Mouse (Mus musculus) MEL (cell line): Measurements from ENCODE around the gene Dusp23. TPM values are rescaled to one million over a fixed set of nuclear protein-coding genes. Genes with fewer than 3 reads are reported as not detected.

ENCODE experiments used
- DNase-seq: peaks from one replicate; pipeline ENCODE4 v3.0.0; 2011; ENCODE audit warnings: low read depth, low spot score
- H3K27ac ChIP-seq: 2 replicates; pipeline ENCODE4 v1.5.1; 2012; ENCODE audit warnings: low read depth, mild to moderate bottlenecking, control low read depth, low read length, moderate library complexity; ENCODE audit not compliant: control insufficient read depth
- H3K27me3 ChIP-seq, 2 experiments: fragments of 150-350 bp in 1 of 2; sonication (generic) in 1 of 2; 2 replicates each; pipeline ENCODE4 v1.6.1; 2012; ENCODE audit warnings: low read length in 2 of 2, mild to moderate bottlenecking in 2 of 2, improper control_type of control experiment in 1 of 2, moderate library complexity in 1 of 2; ENCODE audit not compliant: insufficient read depth in 2 of 2, control insufficient read depth in 1 of 2
- H3K36me3 ChIP-seq, 2 experiments: 2 replicates each; pipeline ENCODE4 v1.6.1; 2012 to 2014; ENCODE audit warnings: low read length in 2 of 2, improper control_type of control experiment in 1 of 2, inconsistent platforms in 1 of 2, mild to moderate bottlenecking in 1 of 2; ENCODE audit not compliant: insufficient read depth in 2 of 2, control insufficient read depth in 1 of 2
- H3K4me1 ChIP-seq, 2 experiments: fragments of 150-350 bp in 1 of 2; sonication (generic) in 1 of 2; 2 replicates each; pipeline ENCODE4 v1.6.1; 2012; ENCODE audit warnings: low read length in 2 of 2, improper control_type of control experiment in 1 of 2, mild to moderate bottlenecking in 1 of 2; ENCODE audit not compliant: insufficient read depth in 2 of 2, control insufficient read depth in 1 of 2
- H3K4me3 ChIP-seq, 2 experiments: fragments of 150-350 bp in 1 of 2; sonication (generic) in 1 of 2; 2 replicates each; pipeline ENCODE4 v1.5.1; 2012; ENCODE audit warnings: low read depth in 2 of 2, low read length in 2 of 2, mild to moderate bottlenecking in 2 of 2, moderate library complexity in 2 of 2, control low read depth in 1 of 2, improper control_type of control experiment in 1 of 2; ENCODE audit not compliant: control insufficient read depth in 1 of 2, insufficient read depth in 1 of 2
- H3K79me2 ChIP-seq: 2 replicates; pipeline ENCODE4 v1.6.1; 2012; ENCODE audit warnings: mild to moderate bottlenecking, low read length, moderate library complexity; ENCODE audit not compliant: control insufficient read depth, poor library complexity, insufficient read depth
- H3K9ac ChIP-seq: 2 replicates; pipeline ENCODE4 v1.6.1; 2012; ENCODE audit warnings: low read depth, mild to moderate bottlenecking, control low read depth, low read length, moderate library complexity; ENCODE audit not compliant: control insufficient read depth, poor library complexity, severe bottlenecking
- H3K9me3 ChIP-seq: fragments of 150-350 bp; sonication (generic); replicated peaks from 2 replicates; pipeline ENCODE4 v1.6.1; 2012; ENCODE audit warnings: mild to moderate bottlenecking, low read length, improper control_type of control experiment, moderate library complexity; ENCODE audit not compliant: insufficient read depth
- BHLHE40 ChIP-seq: IDR thresholded peaks from 2 replicates; pipeline ENCODE4 v1.6.1; 2012; ENCODE audit warnings: low read depth, mild to moderate bottlenecking, inconsistent platforms, low read length, improper control_type of control experiment, borderline replicate concordance
- CTCF ChIP-seq, 3 experiments: IDR thresholded peaks in 2 of 3; conservative IDR thresholded peaks in 1 of 3; 2 replicates each; pipeline ENCODE4 v1.5.1; 2011 to 2012; ENCODE audit warnings: low read length in 3 of 3, low read depth in 2 of 3, mild to moderate bottlenecking in 2 of 3, improper control_type of control experiment in 1 of 3, inconsistent platforms in 1 of 3, mixed read lengths in 1 of 3, moderate library complexity in 1 of 3; ENCODE audit not compliant: control insufficient read depth in 1 of 3, insufficient read depth in 1 of 3, poor library complexity in 1 of 3, severe bottlenecking in 1 of 3
- E2F4 ChIP-seq: IDR thresholded peaks from 2 replicates; pipeline ENCODE4 v1.6.1; 2011; ENCODE audit warnings: low read depth, low read length, improper control_type of control experiment, borderline replicate concordance
- ETS1 ChIP-seq: IDR thresholded peaks from 2 replicates; pipeline ENCODE4 v1.6.1; 2012; ENCODE audit warnings: low read depth, mild to moderate bottlenecking, inconsistent platforms, low read length, improper control_type of control experiment, moderate library complexity
- HCFC1 ChIP-seq: IDR thresholded peaks from 2 replicates; pipeline ENCODE4 v1.6.1; 2012; ENCODE audit warnings: low read depth, mild to moderate bottlenecking, inconsistent platforms, low read length, improper control_type of control experiment, moderate library complexity
- JUND ChIP-seq: IDR thresholded peaks from 2 replicates; pipeline ENCODE4 v1.6.1; 2011; ENCODE audit warnings: low read depth, mild to moderate bottlenecking, improper control_type of control experiment, low read length
- KAT2A ChIP-seq: conservative IDR thresholded peaks from 2 replicates; pipeline ENCODE4 v1.6.1; 2012; ENCODE audit warnings: low read depth, low read length, improper control_type of control experiment, inconsistent platforms
- MAFK ChIP-seq: IDR thresholded peaks from 2 replicates; pipeline ENCODE4 v1.6.1; 2011; ENCODE audit warnings: low read depth, mild to moderate bottlenecking, low read length, improper control_type of control experiment, borderline replicate concordance
- MAX ChIP-seq: IDR thresholded peaks from 2 replicates; pipeline ENCODE4 v1.6.1; 2011; ENCODE audit warnings: low read length, improper control_type of control experiment
- MAZ ChIP-seq: IDR thresholded peaks from 2 replicates; pipeline ENCODE4 v1.6.1; 2012; ENCODE audit warnings: low read depth, mild to moderate bottlenecking, inconsistent platforms, low read length, improper control_type of control experiment
- MEF2A ChIP-seq: IDR thresholded peaks from 2 replicates; pipeline ENCODE4 v1.6.1; 2014; ENCODE audit warnings: low read depth, mild to moderate bottlenecking, inconsistent platforms, low read length, improper control_type of control experiment; ENCODE audit not compliant: poor library complexity, insufficient replicate concordance, severe bottlenecking; ENCODE audit errors: extremely low read depth
- MXI1 ChIP-seq: IDR thresholded peaks from 2 replicates; pipeline ENCODE4 v1.6.1; 2011; ENCODE audit warnings: mild to moderate bottlenecking, low read depth, low read length, improper control_type of control experiment
- POLR2AphosphoS2 ChIP-seq: IDR thresholded peaks from 2 replicates; pipeline ENCODE4 v1.6.1; 2011; ENCODE audit warnings: low read length, improper control_type of control experiment
- POLR2AphosphoS5 ChIP-seq: IDR thresholded peaks from 2 replicates; pipeline ENCODE4 v1.6.1; 2012; ENCODE audit warnings: low read depth, borderline replicate concordance, mild to moderate bottlenecking, inconsistent platforms, low read length, moderate library complexity, mixed read lengths
- SIN3A ChIP-seq: IDR thresholded peaks from 2 replicates; pipeline ENCODE4 v1.6.1; 2012; ENCODE audit warnings: low read length, improper control_type of control experiment, inconsistent platforms
- TAL1 ChIP-seq: IDR thresholded peaks from 2 replicates; pipeline ENCODE4 v1.6.1; 2012; ENCODE audit warnings: mild to moderate bottlenecking, inconsistent platforms, low read length, moderate library complexity, mixed read lengths
- UBTF ChIP-seq: IDR thresholded peaks from 2 replicates; pipeline ENCODE4 v1.6.1; 2012; ENCODE audit warnings: low read depth, mild to moderate bottlenecking, inconsistent platforms, low read length, improper control_type of control experiment, moderate library complexity, borderline replicate concordance; ENCODE audit not compliant: insufficient read depth
- USF2 ChIP-seq, 2 experiments: IDR thresholded peaks; 2 replicates each; pipeline ENCODE4 v1.6.1; 2011 to 2012; ENCODE audit warnings: improper control_type of control experiment in 2 of 2, low read length in 2 of 2, borderline replicate concordance in 1 of 2, inconsistent platforms in 1 of 2, low read depth in 1 of 2, mild to moderate bottlenecking in 1 of 2; ENCODE audit not compliant: insufficient read depth in 1 of 2
- ZKSCAN1 ChIP-seq: IDR thresholded peaks from 2 replicates; pipeline ENCODE4 v1.6.1; 2012; ENCODE audit warnings: low read depth, mild to moderate bottlenecking, inconsistent platforms, low read length, improper control_type of control experiment, moderate library complexity
- ZMIZ1 ChIP-seq: IDR thresholded peaks from 2 replicates; pipeline ENCODE4 v1.6.1; 2012; ENCODE audit warnings: low read depth, mild to moderate bottlenecking, inconsistent platforms, low read length, improper control_type of control experiment, moderate library complexity
- polyA plus RNA-seq, 2 experiments: library from polyadenylated mRNA; stranded (reverse) in 1 of 2; unstranded in 1 of 2; fragments of >175 nt in 1 of 2; fragments of >200 nt in 1 of 2; gene quantifications; 2 replicates each; pipeline versions ENCODE4 v1.2.1 to v1.2.4; 2012; ENCODE audit warnings: low replicate concordance in 2 of 2, low read depth in 1 of 2; ENCODE audit not compliant: insufficient read length in 2 of 2, insufficient read depth in 1 of 2, missing spikeins in 1 of 2
- total RNA-seq: library from RNA; depleted of rRNA; stranded (reverse); fragments of 300-350 nt; gene quantifications from 2 replicates; pipeline ENCODE4 v1.2.3, GENCODE M21; 2012

Gene Dusp23
- total and polyA plus RNA-seq, 3 experiments: 0.54 to 2.5 TPM; not detected in 1

- Histone ChIP-seq H3K9ac (no peak overlapping the region), H3K36me3 (no peaks in the 10 kb centered on the region), H3K27me3 (peaks cover 0 to 2% of the 10 kb centered on the region in 2 experiments; a peak in 1 of 4 replicates), H3K9me3 (no peaks in the 10 kb centered on the region), H3K27ac (no peak overlapping the region), H3K4me1 (no peaks in the 10 kb centered on the region), H3K79me2 (no peaks in the 10 kb centered on the region), H3K4me3 (no peak overlapping the region)
- TF ChIP-seq HCFC1 (no peak), JUND (no peak), ZMIZ1 (no peak), ZKSCAN1 (no peak), CTCF (IDR thresholded peaks at IDR 0.05 in 2 of 3, conservative IDR thresholded peaks at IDR 0.05 in 1 of 3; ENCODE audit: control insufficient read depth in 1 of 3, insufficient read depth in 1 of 3, low read depth in 2 of 3, low read length in 3 of 3, poor library complexity in 1 of 3, severe bottlenecking in 1 of 3) (no peak), SIN3A (no peak), POLR2AphosphoS5 (no peak), MXI1 (no peak), MAZ (no peak), UBTF (no peak), POLR2AphosphoS2 (no peak), USF2 (IDR thresholded peaks at IDR 0.05; ENCODE audit: borderline replicate concordance in 1 of 2, insufficient read depth in 1 of 2, low read depth in 1 of 2, low read length in 2 of 2) (no peak), MEF2A (no peak), MAFK (no peak), E2F4 (no peak), ETS1 (no peak), BHLHE40 (no peak), TAL1 (no peak), MAX (no peak), KAT2A (no peak)
- no peak for DNase-seq
Observed at GRCm38 (mm10) chr1:172618141-172618540, 14.6 kb downstream of the Dusp23 start.
